Mouse (Mus musculus) embryonic fibroblast, embryonic 13.5 days (primary cell): Measurements from ENCODE around the gene Fam162a.

Experiments
- CTCF ChIP-seq: IDR thresholded peaks from 2 replicates; pipeline ENCODE4 v1.5.1; 2011; ENCODE audit warnings: mild to moderate bottlenecking, control low read depth, low read length, moderate library complexity, borderline replicate concordance; ENCODE audit not compliant: insufficient read depth
- POLR2A ChIP-seq: IDR thresholded peaks from 2 replicates; pipeline ENCODE4 v1.6.1; 2011; ENCODE audit warnings: low read depth, mild to moderate bottlenecking, control low read depth, low read length, moderate library complexity

- TF ChIP-seq POLR2A (no peak; the same call in 1 of the 2 replicates), CTCF (no peak)
Measured at GRCm38 (mm10) chr16:36043073-36043472, 28.3 kb downstream of the Fam162a start.
